Mouse (Mus musculus): ENCODE results near the gene Trip4. TPM values are rescaled to one million over a fixed set of nuclear protein-coding genes. Genes with fewer than 3 reads are reported as not detected.
A peak's percentile ranks its signal among the peaks of the same experiment; 100 is the strongest.

The Trip4 gene
- total and polyA plus RNA-seq, 3 experiments: 13.4 to 13.5 TPM; not detected in 1

GRCm38 (mm10) chr9:65928456-65928855 is 19.9 kb upstream of the Trip4 start:
- Histone ChIP-seq H3K79me2 (ENCODE audit: control insufficient read depth, insufficient read depth, low read length, poor library complexity) (peaks cover 6% of the 10 kb centered on the region), H3K9ac (ENCODE audit: control insufficient read depth, low read depth, low read length, poor library complexity, severe bottlenecking) (no peak overlapping the region), H3K27ac (ENCODE audit: control insufficient read depth, low read depth, low read length) (no peak overlapping the region), H3K36me3 (ENCODE audit: control insufficient read depth in 1 of 2, insufficient read depth in 2 of 2, low read length in 2 of 2) (no peaks in the 10 kb centered on the region; a peak in 2 of 4 replicates), H3K4me1 (ENCODE audit: control insufficient read depth in 1 of 2, insufficient read depth in 2 of 2, low read length in 2 of 2) (peaks cover 0 to 3% of the 10 kb centered on the region in 2 experiments; a peak in 1 of 4 replicates), H3K4me3 (ENCODE audit: control insufficient read depth in 1 of 2, insufficient read depth in 1 of 2, low read depth in 2 of 2, low read length in 2 of 2) (no peak overlapping the region), H3K9me3 (replicated peaks; ENCODE audit: insufficient read depth, low read length) (no peaks in the 10 kb centered on the region), H3K27me3 (ENCODE audit: control insufficient read depth in 1 of 2, insufficient read depth in 2 of 2, low read length in 2 of 2) (no peaks in the 10 kb centered on the region)
- no peak for DNase-seq (ENCODE audit: low read depth, low spot score)
- TF ChIP-seq GATA1 (IDR thresholded peaks at IDR 0.05; ENCODE audit: low read depth, low read length) (no peak), ELF1 (IDR thresholded peaks at IDR 0.05; ENCODE audit: low read depth, low read length) (no peak), MAFK (IDR thresholded peaks at IDR 0.05; ENCODE audit: borderline replicate concordance, low read depth, low read length) (peak; percentile 29; the same call in 1 of the 2 replicates), ZC3H11A (IDR thresholded peaks at IDR 0.05; ENCODE audit: low read depth, low read length) (no peak)

- Histone ChIP-seq H3K27me3 (ENCODE audit: control insufficient read depth in 1 of 2, insufficient read depth in 2 of 2, low read length in 2 of 2) (no peaks in the 10 kb centered on the region), H3K4me1 (ENCODE audit: control insufficient read depth in 1 of 2, insufficient read depth in 2 of 2, low read length in 2 of 2) (peaks cover 10 to 24% of the 10 kb centered on the region in 2 experiments), H3K79me2 (ENCODE audit: control insufficient read depth, insufficient read depth, low read length, poor library complexity) (peaks cover 15% of the 10 kb centered on the region), H3K4me3 (ENCODE audit: control insufficient read depth in 1 of 2, insufficient read depth in 1 of 2, low read depth in 2 of 2, low read length in 2 of 2) (no peak overlapping the region), H3K27ac (ENCODE audit: control insufficient read depth, low read depth, low read length) (no peak overlapping the region), H3K36me3 (ENCODE audit: control insufficient read depth in 1 of 2, insufficient read depth in 2 of 2, low read length in 2 of 2) (peaks cover 0 to 26% of the 10 kb centered on the region in 2 experiments; a peak in 2 of 4 replicates), H3K9ac (ENCODE audit: control insufficient read depth, low read depth, low read length, poor library complexity, severe bottlenecking) (no peak overlapping the region), H3K9me3 (replicated peaks; ENCODE audit: insufficient read depth, low read length) (no peaks in the 10 kb centered on the region)
- peak; percentile 22 for DNase-seq (ENCODE audit: low read depth, low spot score)
- TF ChIP-seq MEF2A (IDR thresholded peaks at IDR 0.05; ENCODE audit: extremely low read depth, insufficient replicate concordance, low read depth, low read length, poor library complexity, severe bottlenecking) (peak; percentile 97), ZKSCAN1 (IDR thresholded peaks at IDR 0.05; ENCODE audit: low read depth, low read length) (no peak), JUND (IDR thresholded peaks at IDR 0.05; ENCODE audit: low read depth, low read length) (no peak), BHLHE40 (IDR thresholded peaks at IDR 0.05; ENCODE audit: borderline replicate concordance, low read depth, low read length) (no peak), TBP (IDR thresholded peaks at IDR 0.05; ENCODE audit: low read depth, low read length) (no peak), RAD21 (IDR thresholded peaks at IDR 0.05; ENCODE audit: low read depth, low read length) (no peak), USF1 (IDR thresholded peaks at IDR 0.05; ENCODE audit: low read depth, low read length) (no peak), GABPA (IDR thresholded peaks at IDR 0.05; ENCODE audit: low read depth, low read length) (no peak), MAFK (IDR thresholded peaks at IDR 0.05; ENCODE audit: borderline replicate concordance, low read depth, low read length) (no peak), MAX (IDR thresholded peaks at IDR 0.05; ENCODE audit: low read length) (no peak), E2F4 (IDR thresholded peaks at IDR 0.05; ENCODE audit: borderline replicate concordance, low read depth, low read length) (no peak), MYC (IDR thresholded peaks at IDR 0.05; ENCODE audit: low read depth, low read length) (no peak), ZNF384 (IDR thresholded peaks at IDR 0.05; ENCODE audit: low read depth, low read length) (no peak), ELF1 (IDR thresholded peaks at IDR 0.05; ENCODE audit: low read depth, low read length) (no peak), MAZ (IDR thresholded peaks at IDR 0.05; ENCODE audit: low read depth, low read length) (no peak), RCOR1 (IDR thresholded peaks at IDR 0.05; ENCODE audit: low read depth, low read length) (0 out of 2 replicates have a peak, but pooled peaks have one; percentile 31), MXI1 (IDR thresholded peaks at IDR 0.05; ENCODE audit: low read depth, low read length) (no peak), UBTF (IDR thresholded peaks at IDR 0.05; ENCODE audit: borderline replicate concordance, insufficient read depth, low read depth, low read length) (no peak), TAL1 (IDR thresholded peaks at IDR 0.05; ENCODE audit: low read length) (0 out of 2 replicates have a peak, but pooled peaks have one; percentile 4), POLR2A (IDR thresholded peaks at IDR 0.05; ENCODE audit: control insufficient read depth in 1 of 2, insufficient read depth in 1 of 2, low read depth in 1 of 2, low read length in 2 of 2, poor library complexity in 1 of 2) (no peak), EP300 (IDR thresholded peaks at IDR 0.05; ENCODE audit: low read depth in 1 of 2, low read length in 2 of 2) (peak in 1 of 2 experiments; percentile 70; a peak in 2 of 4 replicates), MYB (IDR thresholded peaks at IDR 0.05; ENCODE audit: low read depth, low read length) (no peak), ETS1 (IDR thresholded peaks at IDR 0.05; ENCODE audit: low read depth, low read length) (peak; percentile 67; the same call in 1 of the 2 replicates), KAT2A (conservative IDR thresholded peaks at IDR 0.05; ENCODE audit: low read depth, low read length) (no peak), HCFC1 (IDR thresholded peaks at IDR 0.05; ENCODE audit: low read depth, low read length) (no peak), TCF12 (IDR thresholded peaks at IDR 0.05; ENCODE audit: low read depth, low read length) (peak; percentile 83), POLR2AphosphoS5 (IDR thresholded peaks at IDR 0.05; ENCODE audit: borderline replicate concordance, low read depth, low read length) (no peak), GATA1 (IDR thresholded peaks at IDR 0.05; ENCODE audit: low read depth, low read length) (peak; percentile 64), NELFE (IDR thresholded peaks at IDR 0.05; ENCODE audit: low read depth, low read length) (no peak)
Observed at GRCm38 (mm10) chr9:65917015-65917414, 8.4 kb upstream of the Trip4 start.
